Mouse (Mus musculus) gastrocnemius, postnatal 25 days (tissue): ENCODE measurements around the gene Col15a1. TPM values are rescaled to one million over a fixed set of nuclear protein-coding genes. Genes with fewer than 3 reads are reported as not detected.

ENCODE experiments used
- DNase-seq: peaks from one replicate; pipeline ENCODE4 v3.0.0; 2022
- total RNA-seq, 2 experiments: library from RNA; stranded (reverse); gene quantifications; 1 replicate in 1 of 2; 2 replicates in 1 of 2; pipeline ENCODE4 v1.2.3; 2021

Gene Col15a1
- total RNA-seq, 2 experiments from 2014 or later, result 64.7 to 68.2 TPM

DNA sequence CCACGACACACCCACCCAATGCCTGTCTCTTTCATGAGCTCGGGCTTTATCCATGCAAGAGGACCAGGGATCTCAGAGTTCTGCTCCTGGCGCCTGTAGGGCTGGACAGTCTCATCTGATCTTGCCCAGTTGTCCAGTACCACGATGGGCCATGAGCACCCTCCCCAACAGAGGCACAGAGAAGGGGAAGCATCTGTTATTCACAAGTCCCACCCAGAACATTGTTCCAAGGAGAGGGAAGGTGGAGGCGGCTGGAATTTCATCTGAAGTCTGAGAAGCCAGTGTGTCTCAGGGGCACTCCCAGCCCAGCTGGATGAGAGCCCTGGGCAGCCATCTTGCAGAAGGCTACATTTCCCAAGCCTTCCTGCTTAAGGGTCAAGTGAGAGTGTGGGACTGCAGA is 21.0 kb downstream of the Col15a1 start:
- no peak for DNase-seq

DNA sequence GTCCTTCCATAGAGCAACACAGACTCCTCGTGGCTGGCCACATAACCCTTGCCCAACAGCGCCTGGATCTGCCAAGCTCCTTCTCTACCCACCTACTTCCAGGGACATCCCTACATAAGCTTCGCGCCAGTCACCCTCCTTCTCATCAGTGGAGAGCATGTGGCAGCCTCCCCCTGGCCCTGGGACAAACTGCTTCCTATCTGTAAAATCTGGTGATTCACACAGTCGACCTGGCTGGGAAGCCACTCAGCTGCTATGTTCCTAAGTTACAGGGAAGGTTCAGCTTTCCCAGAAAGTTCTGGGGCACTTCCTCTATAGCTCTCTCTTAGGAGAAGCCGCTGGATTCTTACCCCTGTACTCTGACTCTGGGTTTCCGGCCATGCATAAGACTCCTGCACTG is 22.5 kb downstream of the Col15a1 start:
- DNase-seq, result no peak

DNA sequence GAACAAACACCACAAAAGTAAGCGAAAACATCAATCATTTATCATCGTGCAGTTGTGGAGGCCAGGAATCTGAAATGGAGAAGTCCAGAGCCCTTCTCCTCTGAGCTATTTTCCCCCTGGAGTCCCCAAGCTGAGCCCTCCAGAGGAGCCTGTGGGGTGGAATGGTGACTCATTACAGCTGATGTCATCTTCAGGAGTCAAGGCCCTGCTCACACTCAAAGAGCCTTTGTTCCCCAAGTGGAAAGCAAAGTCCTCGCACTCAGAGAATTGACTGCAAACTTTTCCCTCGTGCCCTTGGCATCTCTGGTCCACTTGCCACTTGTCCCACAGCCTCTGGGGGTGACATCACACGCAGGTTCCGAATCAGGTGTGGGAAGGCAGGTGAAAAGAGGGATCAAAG is 23.4 kb downstream of the Col15a1 start:
- no peak for DNase-seq

DNA sequence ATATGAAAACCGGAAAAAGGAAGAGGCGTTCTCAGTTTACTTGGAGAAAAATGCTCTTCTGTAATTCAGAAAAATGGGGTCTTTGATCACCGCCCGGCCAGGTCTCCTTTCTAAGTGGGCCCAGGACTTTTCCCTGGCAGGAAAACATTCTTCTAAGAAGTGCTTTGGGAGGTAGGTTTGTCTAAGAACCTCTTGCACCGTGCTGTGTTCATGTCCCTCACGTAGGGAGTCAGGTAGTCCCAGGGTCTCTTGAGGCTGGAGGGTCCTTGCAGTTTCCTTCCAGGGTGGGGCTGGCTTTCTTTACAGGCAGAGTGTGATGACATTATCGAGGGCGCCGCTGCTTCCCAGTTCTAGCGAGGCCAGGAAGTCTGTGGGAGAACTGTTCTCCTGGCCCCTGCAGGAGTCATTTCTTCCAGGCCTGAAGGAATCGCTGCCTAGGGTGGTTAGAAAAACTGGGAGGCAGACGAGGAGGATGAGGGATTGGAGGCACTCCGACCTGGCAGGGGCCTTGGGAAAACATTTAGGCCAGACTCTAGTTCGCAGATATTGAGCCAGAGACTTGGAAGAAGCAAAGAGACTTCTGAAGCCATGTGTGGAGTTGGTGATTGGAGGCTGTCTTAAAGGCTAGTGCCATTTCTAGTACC is 25.4 kb downstream of the Col15a1 start:
- DNase-seq, result peak; percentile 77

DNA sequence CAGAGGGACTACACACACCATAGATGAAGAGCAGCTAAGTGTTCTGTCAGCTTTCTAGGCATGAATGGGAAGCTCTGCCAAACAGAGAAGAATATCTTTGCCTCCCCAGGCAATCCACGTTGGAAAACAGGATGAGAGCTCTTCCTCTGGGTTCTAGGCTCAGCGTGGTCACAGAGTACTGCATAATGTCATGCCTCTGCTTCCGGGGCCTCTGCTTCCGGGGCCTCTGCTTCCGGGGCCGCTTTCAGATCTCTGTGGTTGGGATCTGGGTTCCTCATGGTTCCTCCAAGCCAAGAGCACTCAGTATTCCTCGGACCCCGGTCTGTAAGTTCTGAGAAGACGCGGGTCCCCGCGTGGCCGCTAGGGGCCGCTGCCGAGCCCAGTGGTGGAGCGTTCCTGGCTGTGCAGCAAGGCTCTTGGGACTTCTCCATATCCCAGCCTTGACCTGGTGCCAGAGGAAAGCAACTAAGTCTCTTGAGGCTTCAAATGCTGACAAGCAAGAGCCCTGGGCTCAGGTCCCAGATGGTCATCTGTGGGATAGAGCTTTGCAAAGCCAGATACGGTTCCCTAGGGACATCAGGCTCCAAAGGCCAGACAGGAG is 26.8 kb downstream of the Col15a1 start:
- peak; percentile 84 for DNase-seq

DNA sequence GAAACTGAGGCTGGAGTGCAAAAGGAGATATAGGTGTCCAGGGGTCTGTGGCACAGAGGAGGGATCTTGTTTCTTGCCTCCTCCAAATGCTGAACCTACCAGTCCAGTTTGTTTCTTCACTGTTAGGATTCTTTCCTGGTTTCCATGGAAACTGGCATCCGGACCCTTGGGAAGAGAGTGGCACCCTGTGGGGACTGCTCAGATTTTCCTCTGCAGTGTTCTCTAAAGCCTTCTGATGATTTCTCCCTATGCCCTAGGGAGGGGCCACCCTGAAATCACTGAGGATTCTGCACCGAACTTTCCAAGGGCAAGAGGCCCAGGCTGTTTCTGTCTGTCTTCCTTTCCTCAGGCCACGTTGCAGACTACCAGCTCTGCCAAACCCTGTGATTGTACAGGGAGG is 27.4 kb downstream of the Col15a1 start:
- peak; percentile 35 for DNase-seq

DNA sequence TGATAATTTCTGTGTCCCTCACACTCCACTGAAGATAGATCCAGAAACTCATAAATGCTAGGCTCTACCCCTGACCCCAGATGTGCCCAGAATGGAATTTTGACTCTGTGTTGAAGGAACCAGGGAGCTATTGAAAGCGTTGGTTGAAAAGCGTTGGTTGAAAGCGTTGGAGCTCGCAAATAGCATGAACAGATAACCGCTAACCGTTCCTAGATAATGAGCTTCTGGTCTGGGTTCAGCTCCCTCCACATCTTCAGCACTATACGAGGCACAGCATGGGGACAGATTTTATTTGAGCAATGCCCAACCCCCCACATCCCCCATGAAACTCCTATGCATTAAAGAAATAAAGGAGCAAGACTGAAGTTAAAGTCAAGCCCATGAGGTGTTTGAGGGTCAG is 28.1 kb downstream of the Col15a1 start:
- DNase-seq, result no peak

DNA sequence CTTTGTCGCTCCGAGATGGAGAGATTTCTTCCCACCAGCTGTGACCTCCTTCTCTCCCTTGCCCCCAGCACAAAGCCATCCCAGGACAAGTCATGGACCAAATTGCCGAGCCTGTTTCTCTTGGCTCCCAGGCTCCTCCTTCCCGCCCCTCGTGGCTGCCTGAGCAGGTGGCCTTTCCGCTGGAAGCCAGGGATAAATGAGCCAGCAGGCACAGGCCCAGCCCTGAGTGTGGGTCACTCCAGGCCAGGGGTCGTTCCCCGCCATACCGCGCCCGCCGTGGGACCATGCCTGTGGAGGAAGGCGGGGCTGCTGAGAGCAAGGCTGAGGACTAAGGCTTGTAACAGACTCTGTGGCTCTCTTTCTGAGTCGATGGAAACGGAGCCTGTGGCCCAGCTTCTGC is 29.3 kb downstream of the Col15a1 start:
- DNase-seq, result peak; percentile 82

DNA sequence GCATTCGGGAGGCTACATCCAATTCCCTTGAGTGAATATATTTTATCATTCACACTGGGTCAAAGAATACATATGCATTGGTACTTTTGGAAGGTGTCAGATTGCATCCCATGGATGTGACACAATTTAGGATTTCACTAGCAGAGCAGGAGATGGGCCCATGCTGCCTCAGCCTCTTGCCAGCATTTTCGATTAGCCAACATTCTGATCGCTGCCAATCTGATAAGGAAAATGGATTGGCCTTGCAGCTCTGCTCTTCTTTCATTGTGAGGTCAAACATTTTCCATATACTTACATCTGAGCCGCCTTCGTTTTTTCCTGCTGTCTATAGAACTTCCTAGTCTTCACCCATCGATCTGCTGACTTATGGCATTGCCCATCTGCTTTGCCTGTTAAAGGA is 31.2 kb downstream of the Col15a1 start:
- DNase-seq, result no peak

DNA sequence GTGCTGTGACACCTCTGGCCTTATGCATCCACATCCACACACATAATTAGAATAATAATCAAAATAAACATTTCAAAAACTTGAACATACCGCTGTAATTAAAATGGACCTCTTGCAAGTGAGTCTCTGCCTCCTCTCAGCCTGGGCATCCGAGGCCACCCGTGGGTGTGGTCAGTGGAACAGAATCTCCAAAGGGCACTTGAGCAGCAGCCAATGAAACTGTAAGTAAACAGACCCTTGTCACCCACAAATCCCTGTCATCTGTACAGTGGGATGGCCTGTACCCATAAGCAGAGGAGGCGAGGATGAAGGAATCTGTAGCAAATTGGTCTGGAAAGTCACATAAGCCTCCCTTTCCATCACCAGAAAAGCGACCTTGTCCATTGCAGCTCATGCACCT is 32.9 kb downstream of the Col15a1 start:
- DNase-seq, result no peak

DNA sequence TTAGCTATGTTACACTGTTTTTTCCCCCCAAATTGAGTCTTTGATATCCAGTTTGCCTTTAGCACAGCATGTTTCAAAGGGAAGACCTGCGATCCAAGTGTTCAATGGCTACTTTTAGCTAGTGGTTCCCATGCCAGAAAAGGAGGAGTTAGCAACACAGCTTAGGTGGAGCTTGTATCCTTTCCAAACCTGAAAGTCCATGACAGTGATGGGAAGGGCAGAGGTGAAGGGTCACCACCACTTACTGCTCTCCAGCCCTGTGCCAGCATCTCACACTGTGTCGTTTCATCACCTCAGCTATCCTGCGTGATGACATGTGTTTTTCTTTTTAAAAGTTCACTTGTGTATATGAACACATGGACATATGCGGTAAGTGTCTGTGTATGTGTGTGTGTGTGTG is 34.2 kb downstream of the Col15a1 start:
- no peak for DNase-seq

DNA sequence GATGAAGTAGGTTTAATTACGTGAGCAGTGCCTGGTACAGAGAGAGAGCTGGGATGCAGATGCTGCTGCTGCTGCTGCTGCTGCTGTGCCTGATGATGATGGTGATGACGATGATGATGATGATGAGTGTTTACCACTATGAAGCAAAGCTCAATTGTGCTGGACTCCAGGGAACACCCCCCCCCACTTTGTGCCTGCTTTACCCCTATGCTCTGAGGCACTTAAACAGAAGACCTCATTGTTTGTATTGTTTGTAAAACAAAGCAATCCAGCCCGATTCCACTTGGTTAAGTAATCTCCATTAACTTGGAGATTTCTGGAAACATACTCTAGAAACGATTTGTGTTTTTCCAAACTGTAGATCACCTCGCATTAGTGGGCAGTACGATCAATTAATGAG is 36.7 kb downstream of the Col15a1 start:
- no peak for DNase-seq

DNA sequence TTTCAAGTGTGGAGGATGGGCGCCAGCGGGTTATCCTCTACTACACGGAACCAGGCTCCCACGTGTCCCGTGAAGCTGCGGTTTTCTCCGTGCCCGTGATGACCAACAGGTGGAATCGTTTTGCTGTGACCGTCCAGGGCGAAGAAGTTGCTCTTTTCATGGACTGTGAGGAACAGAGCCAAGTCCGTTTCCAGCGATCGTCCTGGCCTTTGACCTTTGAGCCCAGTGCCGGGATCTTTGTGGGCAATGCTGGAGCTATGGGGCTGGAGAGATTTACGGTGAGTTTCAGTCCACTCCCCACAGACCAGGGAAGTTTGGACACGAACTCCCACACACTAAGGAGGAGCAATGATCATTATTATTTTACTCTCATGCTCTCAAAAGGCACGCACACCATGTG is 37.7 kb downstream of the Col15a1 start:
- no peak for DNase-seq

DNA sequence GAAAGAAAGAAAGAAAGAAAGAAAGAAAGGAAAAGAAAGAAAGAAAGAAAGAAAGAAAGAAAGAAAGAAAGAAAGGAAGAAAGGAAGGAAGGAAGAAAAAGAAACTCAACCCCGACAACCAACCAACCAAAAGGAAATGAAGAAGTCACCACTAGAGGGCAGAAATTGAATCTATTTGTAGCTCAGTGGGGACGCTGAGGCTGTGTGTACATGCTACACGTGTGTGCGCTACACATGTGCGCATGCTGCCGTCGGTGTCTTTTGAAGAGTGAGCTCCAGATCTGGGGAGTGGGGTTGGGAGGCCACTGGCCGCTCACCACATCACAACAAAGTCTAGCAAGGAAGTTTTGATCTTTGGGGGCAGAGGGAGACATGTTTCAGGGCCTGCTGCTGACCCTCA is 38.9 kb downstream of the Col15a1 start:
- DNase-seq, result no peak

DNA sequence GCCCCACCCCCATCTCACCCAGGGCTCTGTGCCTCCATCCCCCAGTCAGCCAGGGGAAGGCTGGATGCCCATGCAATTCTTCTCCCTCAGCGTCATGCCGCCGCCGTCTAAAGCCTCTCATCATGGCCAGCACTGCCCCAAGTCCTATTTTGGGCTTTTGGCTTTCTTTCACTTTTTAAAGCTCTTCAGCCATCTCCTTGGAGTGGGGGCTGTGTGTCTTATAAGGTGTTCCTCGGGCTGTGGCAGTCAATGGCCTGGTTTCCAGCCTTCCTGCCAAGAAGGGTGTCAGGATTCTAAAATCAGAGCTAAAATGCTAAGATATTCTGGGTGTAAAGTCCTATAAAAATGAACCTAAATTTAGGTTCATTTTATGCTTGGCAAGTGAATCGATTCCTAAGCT is 39.6 kb downstream of the Col15a1 start:
- DNase-seq, result no peak

DNA sequence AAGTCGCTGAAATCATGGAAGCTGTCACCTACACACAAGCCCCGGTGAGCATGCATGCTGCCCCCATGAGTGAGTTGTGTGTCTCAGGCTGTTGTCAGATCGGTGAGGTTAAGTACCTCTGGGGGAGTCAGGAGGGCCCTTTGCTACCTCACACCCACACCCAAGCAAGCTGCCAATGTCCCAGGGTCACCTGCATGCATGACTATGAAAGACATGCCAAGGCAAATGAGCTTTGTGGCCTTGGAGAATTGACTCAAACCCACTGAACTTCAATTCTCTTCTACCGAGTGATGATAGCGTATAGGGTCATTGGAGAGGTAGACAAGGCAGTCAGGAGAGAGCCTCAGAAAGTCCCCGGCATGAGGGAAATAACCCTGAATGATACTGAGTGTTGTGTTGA is 41.2 kb downstream of the Col15a1 start:
- no peak for DNase-seq

DNA sequence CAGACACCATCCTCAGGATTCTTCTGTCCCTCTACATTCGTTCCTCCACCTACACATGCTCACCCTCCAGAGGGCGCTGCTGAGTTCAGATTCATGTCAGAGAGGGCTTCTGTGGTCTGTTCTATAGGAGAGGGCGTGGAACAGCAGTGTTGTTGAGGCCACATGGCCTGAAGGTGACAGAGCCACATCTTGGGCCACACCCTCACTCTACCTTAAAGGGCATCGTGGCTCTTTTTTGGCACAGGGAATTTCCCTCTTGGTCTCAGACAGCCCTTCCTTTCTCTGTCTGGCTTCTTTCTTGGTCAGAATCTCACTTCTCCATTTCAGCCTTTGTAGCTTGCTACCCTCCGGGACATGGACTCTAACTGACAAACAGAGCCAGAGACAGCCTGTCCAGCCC is 43.1 kb downstream of the Col15a1 start:
- DNase-seq, result peak; percentile 59

DNA sequence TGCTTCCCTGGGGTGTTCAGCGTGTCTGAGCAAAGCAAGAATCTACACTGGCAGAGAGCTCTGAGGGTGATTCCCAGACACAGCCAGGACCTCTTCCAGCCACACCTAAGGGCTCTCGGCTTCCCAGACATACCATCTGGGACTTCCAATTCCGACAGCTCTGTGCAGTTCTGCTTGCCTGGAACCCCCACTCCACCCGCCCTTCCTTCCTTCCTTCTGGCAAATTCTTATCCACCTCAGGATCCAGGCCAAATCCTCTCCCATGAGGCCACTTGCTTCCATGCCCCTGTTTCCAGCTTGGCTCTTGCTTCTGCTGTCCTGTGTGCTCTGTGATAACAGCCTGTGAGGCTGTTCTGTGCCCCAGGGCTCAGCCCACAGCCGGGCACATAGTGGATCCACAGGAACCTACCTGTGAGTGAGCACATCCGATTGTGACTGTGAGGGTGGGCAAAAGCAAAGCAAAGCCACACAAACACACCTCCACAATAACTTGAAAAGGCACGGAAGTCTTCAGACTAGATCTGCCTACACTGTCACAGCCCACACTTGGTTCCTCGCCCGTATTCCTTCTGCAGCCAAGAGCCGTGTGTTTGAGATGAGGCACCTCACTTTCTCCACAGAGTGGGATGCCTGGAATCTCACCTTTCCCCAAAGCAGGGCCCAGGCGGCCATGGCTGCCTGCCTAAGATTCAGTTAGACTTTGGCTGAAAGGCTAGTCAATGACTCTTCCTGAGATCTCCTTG is 43.9 kb downstream of the Col15a1 start:
- peak; percentile 70 for DNase-seq

DNA sequence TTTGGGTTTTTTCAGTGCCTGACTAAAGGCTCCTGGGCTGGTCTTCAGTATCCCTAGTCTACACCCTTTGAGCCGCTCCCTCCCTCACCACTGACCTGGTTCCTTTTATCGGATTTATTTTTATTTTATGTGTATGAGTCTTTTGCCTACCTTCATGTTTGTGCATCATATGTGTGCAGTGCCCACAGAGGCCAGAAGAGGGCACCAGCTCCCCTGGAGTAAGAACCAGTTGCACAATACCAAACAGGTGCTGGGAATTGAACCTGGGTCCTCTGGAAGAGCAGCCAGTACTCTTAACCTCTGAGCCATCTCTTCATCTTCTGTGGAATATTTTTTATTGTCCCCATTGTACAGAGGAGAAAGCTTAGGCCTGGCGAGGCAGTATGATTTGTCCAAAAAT is 44.7 kb downstream of the Col15a1 start:
- DNase-seq, result no peak

DNA sequence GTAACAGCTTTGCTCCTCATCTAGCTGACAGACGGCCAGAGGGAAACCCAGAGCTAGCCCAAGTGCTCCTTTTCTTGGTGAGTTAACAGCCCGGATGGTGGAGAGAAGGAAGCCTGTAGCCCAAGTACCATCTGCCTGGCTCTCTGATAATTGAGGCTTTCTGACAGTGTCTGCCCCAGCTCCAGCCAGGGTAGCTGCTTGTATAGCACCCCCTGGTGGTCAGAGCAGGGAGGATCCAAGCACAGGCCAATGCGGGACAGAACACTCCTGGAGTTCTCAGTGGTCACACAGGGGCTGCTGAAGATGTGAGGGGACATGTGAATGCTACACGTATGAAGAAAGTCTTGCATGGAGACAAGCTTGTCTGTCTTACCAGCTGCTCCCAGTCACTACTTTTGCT is 47.7 kb downstream of the Col15a1 start:
- peak; percentile 68 for DNase-seq

DNA sequence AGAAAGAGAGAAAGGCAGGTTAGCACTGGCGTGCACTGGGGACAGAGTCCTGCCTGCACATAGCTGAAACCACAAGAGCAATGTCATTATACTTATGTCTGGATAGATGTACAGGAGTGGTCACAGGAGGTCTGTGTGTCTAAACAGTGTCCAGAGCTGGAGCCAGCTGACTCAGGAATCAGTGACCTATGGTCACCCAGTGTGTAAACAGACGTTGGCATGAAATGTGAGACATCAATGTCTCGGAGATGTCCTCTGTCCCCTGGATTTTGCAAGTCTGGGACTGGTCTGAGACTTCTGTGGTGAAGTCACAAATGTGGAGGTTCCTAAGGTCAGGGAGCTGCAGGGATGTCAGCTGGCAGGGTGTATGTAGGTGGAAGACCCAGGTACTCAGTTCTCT is 50.2 kb downstream of the Col15a1 start:
- DNase-seq, result no peak

DNA sequence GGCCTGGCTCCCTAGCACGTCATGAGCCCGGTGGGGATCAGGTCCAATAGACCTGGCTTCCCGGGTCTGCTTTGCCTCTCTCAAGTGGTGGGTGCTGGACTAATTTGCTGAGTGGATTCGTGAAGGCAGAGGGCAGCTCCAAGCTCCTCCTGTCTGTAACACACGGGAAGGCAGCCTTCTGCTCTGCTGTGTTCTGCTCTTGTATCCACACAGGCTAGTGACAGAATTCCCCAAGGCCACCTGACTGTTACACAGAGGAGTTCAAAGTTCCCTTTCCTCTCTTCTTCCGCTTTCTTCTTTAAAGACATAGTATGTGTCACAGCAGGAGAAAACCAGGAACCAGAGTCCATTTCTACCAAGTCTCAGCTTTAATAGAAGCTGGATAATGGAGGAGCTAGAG is 53.1 kb downstream of the Col15a1 start:
- no peak for DNase-seq

DNA sequence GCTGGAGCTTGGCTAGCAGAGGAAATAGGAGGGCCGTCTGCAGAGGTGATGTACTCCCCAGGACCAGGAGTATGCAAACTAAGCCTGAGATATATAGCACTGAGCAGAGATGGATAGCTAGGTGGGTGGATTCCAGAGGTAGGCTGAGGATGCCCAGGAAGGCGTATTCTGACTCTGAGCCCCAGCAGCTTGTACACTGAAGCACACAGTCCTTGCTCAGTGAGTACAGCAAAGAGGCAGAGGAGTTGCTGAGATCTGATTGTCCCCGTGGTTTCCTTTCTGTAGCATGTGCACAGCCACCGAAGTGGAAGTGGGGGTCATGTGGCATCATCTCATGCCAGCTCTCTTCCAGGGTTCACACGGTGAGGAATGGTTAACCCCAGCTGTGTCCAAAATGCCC is 54.0 kb downstream of the Col15a1 start:
- DNase-seq, result no peak

DNA sequence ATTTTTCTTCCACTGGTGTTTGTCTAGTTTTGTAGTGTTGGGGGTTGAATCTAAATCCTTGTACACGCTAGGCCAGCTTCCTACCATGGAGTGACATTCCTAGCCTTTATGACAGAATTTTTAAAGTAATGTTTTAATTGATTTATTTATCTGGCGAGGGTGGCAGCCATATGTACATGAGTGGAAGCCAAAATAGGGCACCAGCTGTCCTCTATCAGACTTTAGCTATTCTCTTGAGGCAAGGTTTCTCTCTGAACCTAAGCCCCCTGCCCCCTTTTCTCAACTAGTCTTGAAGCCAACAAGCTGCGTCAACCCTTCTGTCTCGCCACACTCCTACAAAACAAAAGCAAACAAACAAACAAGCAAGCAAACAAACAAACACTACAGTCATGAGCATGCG is 57.6 kb downstream of the Col15a1 start:
- no peak for DNase-seq
